Comparison of ENCODE assay signal across 24 mouse cellular contexts in genomic region chr14:15638869-15639268, GRCm38 (mm10).
DNase-seq lines count a peak whose midpoint lies in the region; ATAC-seq and TF ChIP-seq lines count a peak whose summit lies in the region.
"Had no signal": no experiment of that assay in that cellular context is flagged by ENCODE, and none has a peak within 500 bp of the region (broad histone marks: within the 10 kb centered on the region; RNA-seq: fewer than 3 reads in every experiment).

No protein-coding gene starts in this region.

- H3K9me3 ChIP-seq in forebrain, postnatal 0 days (ENCODE audit: low read length), result no peaks in the 10 kb centered on the region
- H3K9me3 ChIP-seq in forebrain, embryonic 12.5 days, result no peaks in the 10 kb centered on the region
- H3K9me3 ChIP-seq: embryonic facial prominence, embryonic 13.5 days; hindbrain, embryonic 12.5 days; hindbrain, embryonic 15.5 days had no signal

- no peak overlapping the region for H3K4me2 ChIP-seq in forebrain, postnatal 0 days (ENCODE audit: low read depth)
- no peak overlapping the region for H3K4me2 ChIP-seq in forebrain, embryonic 12.5 days
- H3K4me2 ChIP-seq: embryonic facial prominence, embryonic 13.5 days; heart, embryonic 11.5 days; hindbrain, embryonic 12.5 days; hindbrain, embryonic 15.5 days had no signal

- H3K4me3 ChIP-seq in forebrain, postnatal 0 days (ENCODE audit: low read depth, low read length), result no peak overlapping the region
- no peak overlapping the region for H3K4me3 ChIP-seq in forebrain, embryonic 12.5 days (replicated peaks)
- H3K4me3 ChIP-seq: embryonic facial prominence, embryonic 10.5 days; embryonic facial prominence, embryonic 13.5 days; erythroblast, embryonic 14.5 days; gastrocnemius, adult 2 months; hindbrain, embryonic 12.5 days; hindbrain, embryonic 15.5 days had no signal

- intact Hi-C loops in left cerebral cortex, postnatal 4 days (cut with DNase I), result no loop called here
- intact Hi-C loops in left cerebral cortex, postnatal 36 days (cut with DNase I), result no loop called here

- no peaks in the 10 kb centered on the region for H3K27me3 ChIP-seq in forebrain, postnatal 0 days (ENCODE audit: insufficient read depth, low read length)
- H3K27me3 ChIP-seq in forebrain, embryonic 12.5 days, result no peaks in the 10 kb centered on the region
- H3K27me3 ChIP-seq: embryonic facial prominence, embryonic 13.5 days; hindbrain, embryonic 12.5 days; hindbrain, embryonic 15.5 days had no signal

- no peaks in the 10 kb centered on the region for H3K36me3 ChIP-seq in forebrain, postnatal 0 days (ENCODE audit: insufficient read depth)
- no peaks in the 10 kb centered on the region for H3K36me3 ChIP-seq in forebrain, embryonic 12.5 days (replicated peaks)
- H3K36me3 ChIP-seq: embryonic facial prominence, embryonic 10.5 days; embryonic facial prominence, embryonic 13.5 days; hindbrain, embryonic 12.5 days; hindbrain, embryonic 15.5 days had no signal

- peak; percentile 83 for ATAC-seq in forebrain, postnatal 0 days
- no peak for ATAC-seq in forebrain, embryonic 12.5 days (ENCODE audit: low FRiP score)
- ATAC-seq: activated CD4-positive, CD25-positive, alpha-beta regulatory T cell, adult 4 months had no signal

- H3K4me1 ChIP-seq in forebrain, postnatal 0 days (ENCODE audit: insufficient read depth), result no peaks in the 10 kb centered on the region
- H3K4me1 ChIP-seq in forebrain, embryonic 12.5 days, result 0 out of 2 replicates have a peak, but pooled peaks cover 3% of the 10 kb centered on the region
- H3K4me1 ChIP-seq: embryonic facial prominence, embryonic 10.5 days; embryonic facial prominence, embryonic 13.5 days; hindbrain, embryonic 12.5 days; hindbrain, embryonic 15.5 days had no signal

- 83% methylated on average over 1 of the region's 1 CpGs for WGBS in forebrain, postnatal 0 days
- WGBS in forebrain, embryonic 12.5 days, result 85% methylated on average over 1 of the region's 1 CpGs

- no peak overlapping the region for H3K9ac ChIP-seq in forebrain, postnatal 0 days
- H3K9ac ChIP-seq in forebrain, embryonic 12.5 days, result no peak overlapping the region
- H3K9ac ChIP-seq: embryonic facial prominence, embryonic 13.5 days; hindbrain, embryonic 12.5 days; hindbrain, embryonic 15.5 days had no signal

- H3K27ac ChIP-seq in forebrain, postnatal 0 days (ENCODE audit: low read depth, low read length), result no peak overlapping the region
- no peak overlapping the region for H3K27ac ChIP-seq in forebrain, embryonic 12.5 days
- H3K27ac ChIP-seq: embryonic facial prominence, embryonic 10.5 days; embryonic facial prominence, embryonic 13.5 days; gastrocnemius, adult 2 months; hindbrain, embryonic 12.5 days; hindbrain, embryonic 15.5 days had no signal

- peak; percentile 18 to 28 for DNase-seq in cerebellum, postnatal 10 days
- DNase-seq in cerebellum, postnatal 25 days, result no peak
- DNase-seq in forebrain, postnatal 0 days, result peak; percentile 29
- DNase-seq in left cerebral cortex, postnatal 4 days, result peak; percentile 2
- DNase-seq in left cerebral cortex, postnatal 36 days (ENCODE audit: low spot score in 2 of 2), result no peak
- peak; percentile 9 for DNase-seq in right cerebral cortex, postnatal 4 days
- no peak for DNase-seq in right cerebral cortex, postnatal 25 days
- DNase-seq: adrenal gland, adult 8-10 months; adrenal gland, postnatal 25 days; cerebellum, adult 18-20 months; cerebellum, adult 9-10 months; cerebellum, postnatal 36 days; embryo, embryonic 11 days; gastrocnemius, adult 2 months; gastrocnemius, postnatal 14 days; heart, adult 11 months had no signal

- TF ChIP-seq CTCF in forebrain, postnatal 0 days (IDR thresholded peaks at IDR 0.05; ENCODE audit: low read depth), result no peak

Comparison
In these comparisons a context has a peak if more than half of its experiments do, and no peak if none do; other contexts are left out.
1. DNase-seq: peak in cerebellum, postnatal 10 days (2 of 2), forebrain, postnatal 0 days (single experiment), left cerebral cortex, postnatal 4 days (single experiment) and right cerebral cortex, postnatal 4 days (single experiment); none in cerebellum, postnatal 25 days (0 of 2), left cerebral cortex, postnatal 36 days (0 of 2) and right cerebral cortex, postnatal 25 days (single experiment).